Mouse (Mus musculus): ENCODE results near the gene Usp12. TPM values are rescaled to one million over a fixed set of nuclear protein-coding genes. Genes with fewer than 3 reads are reported as not detected.

Gene Usp12
- total RNA-seq (2022) = 10 to 100 TPM; 14.7 to 18.7 (median 18.0) TPM

DNA sequence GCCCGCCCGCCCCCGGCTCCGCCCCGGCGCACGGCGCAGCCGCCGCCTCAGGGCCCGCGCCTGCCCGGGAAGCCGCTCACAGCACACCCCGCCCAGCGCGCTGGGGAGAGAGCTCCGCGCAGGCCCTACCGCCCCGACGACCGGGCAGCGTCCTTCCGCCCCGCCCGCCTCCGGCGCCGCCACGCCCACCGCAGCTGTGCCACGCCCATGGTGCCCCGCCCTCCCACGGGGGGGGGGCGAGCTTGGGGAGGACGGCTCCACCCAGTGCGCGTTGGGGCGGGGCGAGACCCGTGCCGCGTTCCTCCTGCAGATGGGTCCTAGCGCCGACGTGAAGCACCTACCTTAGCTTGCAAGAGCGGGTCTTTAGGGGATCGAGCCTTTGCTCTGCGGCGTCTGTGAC, at the start of gene Usp12:
Usp12 (minus strand) TSS at position 154 of the 400 bp plus-strand sequence.
- DNase-seq (ENCODE audit: low spot score) = peak; percentile 97

DNA sequence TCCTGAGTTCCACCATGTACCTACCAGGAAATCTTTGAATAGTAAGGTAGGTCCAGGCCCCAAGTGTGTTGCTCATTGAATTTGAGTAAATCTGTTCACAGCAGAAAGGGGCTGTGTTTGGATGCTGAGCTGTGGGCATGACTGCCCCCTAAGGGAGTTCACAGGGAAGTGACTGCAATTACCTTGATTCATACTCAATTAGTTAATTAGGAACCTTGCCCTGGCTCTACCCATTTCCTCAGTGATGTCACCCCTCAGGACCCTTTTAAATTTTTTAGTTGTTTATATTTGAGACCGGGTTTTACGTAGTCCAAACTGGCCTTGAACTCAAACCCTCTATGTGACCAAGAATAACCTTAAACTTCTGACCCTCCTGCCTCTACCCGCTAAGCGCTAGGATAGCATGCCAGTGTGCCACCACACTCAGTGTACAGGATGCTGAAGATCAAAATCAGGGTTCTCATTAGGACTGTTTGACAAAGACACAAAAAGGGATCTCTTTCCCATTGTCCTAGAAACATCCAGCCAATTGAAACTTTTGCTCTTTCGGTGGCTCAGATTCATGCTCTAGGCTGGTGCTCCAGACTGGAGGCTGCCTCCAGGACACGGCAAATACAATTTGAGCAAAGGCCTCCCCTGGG, 49.6 kb upstream of the Usp12 start:
- no peak for DNase-seq (ENCODE audit: low spot score)

DNA sequence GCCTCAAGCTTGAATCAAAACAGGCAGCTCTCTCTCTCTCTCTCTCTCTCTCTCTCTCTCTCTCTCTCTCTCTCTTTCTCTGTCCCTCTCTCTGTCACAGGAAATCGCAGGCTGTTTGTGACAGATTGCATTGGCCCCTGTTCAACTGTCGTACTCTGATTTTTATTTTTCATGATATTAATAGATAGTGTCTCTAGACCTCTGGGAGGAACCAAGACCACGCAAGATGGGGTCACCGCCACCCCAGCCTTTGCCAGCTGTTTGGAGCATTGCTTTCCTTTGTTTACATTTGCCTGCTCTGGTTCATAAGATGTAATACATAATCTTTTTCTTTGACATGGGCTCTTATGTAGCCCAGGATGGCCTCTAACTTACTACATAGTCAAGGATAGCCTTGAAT, 47.2 kb upstream of the Usp12 start:
- no peak for DNase-seq (ENCODE audit: low spot score)

DNA sequence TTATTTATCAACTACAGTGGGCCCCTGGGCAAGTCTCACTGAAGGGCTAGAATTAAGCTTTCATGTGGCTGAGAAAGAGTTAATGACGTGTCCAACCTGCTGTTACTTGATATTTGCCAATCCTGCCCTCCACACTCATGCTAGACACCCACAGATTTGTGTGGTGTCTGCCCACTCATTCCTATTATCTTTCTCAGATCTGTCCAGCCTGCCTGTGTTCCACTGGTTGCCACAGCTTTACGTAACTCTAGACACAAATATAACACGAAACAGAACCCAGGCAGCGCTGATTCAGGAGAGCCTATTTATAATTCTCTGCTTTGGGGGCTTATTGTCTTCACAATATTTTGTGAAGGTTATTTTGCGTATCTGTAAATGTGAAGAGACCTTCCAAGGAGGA, 46.5 kb upstream of the Usp12 start:
- no peak for DNase-seq (ENCODE audit: low spot score)

DNA sequence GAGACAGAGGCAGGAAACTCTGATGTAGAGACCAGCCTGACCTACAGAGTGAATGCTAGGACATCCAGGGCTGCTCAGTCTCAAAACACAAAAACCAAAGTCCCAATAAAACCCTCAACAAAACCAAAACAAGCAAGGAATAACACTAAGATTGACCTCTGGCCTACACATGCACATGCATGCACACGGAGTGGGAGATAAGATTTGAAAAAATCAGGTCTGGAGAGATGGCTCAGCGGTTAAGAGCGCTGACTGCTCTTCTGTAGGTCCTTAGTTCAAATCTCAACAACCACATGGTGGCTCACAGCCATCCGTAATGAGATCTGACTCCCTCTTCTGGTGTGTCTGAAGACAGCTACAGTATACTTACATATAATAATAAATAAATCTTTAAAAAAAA, 45.6 kb upstream of the Usp12 start:
- DNase-seq (ENCODE audit: low spot score) = no peak

DNA sequence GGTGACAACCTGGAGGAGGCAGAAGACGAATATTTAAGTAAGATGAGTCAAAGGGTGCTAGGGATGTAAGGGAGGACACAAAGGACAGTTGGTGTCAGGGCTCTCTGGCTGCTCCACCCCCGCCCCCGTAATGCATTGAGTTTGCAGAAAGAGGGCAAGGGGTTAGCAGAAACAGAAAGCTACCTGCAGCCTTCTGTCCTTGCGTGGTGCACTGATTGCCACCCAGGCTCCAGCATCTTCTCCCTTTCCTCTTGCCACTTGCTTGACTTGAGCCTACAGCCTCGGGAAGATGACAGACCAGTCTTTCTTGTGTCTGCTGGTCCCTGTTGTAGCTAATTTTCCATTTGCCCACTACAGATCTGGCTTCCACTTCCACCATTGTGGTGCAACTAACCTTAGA, 45.0 kb upstream of the Usp12 start:
- DNase-seq (ENCODE audit: low spot score) = no peak

DNA sequence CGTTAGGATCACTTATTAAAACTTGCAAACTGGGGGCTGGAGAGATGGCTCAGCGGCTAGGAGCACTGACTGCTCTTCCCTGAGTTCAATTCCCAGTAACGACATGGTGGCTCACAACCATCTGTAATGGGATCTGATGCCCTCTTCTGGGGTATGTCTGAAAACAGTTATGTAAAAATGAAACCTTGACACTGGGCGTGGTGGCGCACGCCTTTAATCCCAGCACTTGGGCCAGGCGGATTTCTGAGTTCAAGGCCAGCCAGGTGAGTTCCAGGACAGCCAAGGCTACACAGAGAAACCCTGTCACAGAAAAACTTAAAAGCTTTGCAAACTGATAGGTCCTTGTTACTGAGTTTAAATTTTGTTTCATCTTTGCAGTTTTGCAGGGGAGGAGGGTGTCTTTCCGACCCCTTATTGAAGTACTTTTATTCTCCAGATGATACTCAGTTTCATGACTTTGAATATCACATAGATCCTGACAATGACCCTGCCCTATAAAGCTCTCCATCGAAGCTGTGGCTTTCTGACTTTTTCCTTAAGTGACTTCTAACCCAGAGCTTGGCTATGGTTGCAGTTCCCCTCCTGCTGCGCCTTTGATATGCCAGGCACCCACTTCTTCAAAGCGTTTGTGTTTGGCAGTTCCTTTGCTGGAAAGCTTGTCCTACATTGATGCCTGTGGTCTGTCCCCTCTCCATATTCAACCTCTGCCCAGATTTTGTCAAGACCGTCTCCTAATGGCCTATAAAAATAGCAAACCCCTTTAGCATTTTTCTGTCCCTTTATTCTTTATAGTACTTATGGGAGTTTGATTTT, 44.2 kb upstream of the Usp12 start:
- no peak for DNase-seq (ENCODE audit: low spot score)

DNA sequence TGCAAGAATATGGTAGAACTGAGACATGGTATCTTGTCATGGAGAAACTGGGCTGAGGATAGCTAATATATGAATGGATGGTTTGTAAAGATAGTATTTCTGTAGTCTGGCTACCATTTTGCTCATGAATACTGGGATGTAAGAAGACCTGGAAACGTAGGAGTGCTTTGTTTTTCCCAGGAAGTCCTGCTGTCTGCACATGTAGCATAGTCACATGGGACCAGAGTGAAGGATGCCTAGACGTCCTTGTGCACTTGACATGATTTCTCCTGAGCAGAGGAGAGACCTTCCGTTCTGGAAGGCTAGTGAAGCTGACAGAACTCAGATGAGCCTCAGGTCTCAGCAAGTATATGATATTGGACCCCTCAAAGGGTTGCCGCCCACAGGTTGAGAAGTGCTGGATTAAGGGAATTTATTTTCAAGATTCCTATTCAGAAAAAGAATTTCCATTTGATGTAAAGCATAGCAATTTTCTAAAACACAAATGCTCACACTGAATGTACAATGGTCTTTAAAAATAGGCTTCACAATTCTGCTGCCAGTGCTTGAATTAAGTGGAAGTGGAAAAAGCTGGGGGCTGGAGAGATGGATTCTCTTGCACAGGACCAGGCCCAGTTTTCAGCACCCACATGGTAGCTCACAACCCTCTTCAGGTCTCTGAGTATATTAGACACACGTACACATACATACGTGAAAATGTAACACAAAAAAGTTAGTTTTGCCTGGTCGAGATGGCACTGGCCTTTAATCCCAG, 43.3 kb upstream of the Usp12 start:
- no peak for DNase-seq (ENCODE audit: low spot score)

DNA sequence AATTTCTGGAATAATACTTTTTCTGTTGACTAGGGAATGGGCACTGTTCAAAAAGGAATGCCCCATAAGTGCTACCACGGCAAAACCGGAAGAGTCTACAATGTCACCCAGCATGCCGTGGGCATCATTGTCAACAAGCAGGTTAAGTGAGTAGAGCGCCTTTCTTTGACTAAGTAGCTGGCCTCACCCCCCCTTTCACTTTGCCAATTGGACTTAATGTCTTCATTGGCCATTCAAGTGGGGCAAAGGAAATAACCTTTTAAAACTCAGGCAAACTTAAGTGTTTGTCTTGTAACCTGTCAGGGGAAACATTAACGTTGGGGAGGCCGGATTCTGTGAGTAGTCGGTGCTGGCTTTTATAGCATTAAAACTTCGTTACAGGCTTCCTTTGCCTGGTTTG, 40.2 kb upstream of the Usp12 start:
- no peak for DNase-seq (ENCODE audit: low spot score)

DNA sequence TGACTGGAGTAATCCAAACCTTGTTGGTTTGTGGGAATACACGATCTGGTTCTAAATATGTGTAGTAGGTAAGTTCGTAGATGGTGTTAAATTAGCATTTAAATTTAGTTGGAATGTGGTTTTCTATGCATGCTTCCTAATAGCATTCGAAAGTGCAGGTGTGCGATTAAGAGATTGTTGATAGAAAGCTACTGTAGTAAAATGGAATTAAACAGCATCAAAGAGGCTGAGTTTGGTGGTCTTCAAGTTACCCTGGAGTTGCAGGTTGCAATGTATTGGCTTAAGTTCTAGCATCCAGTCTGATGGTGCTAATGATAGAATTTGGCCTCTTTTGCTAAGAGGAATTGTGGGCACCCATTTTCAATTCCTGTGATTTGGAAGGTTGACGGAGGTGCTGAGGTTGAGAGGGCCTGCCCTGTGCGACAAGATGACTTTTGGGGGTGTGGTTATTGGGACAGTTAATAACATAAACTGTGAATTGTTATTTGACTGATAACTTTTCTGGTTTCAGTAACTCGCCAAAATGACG, 38.9 kb upstream of the Usp12 start:
- no peak for DNase-seq (ENCODE audit: low spot score)

DNA sequence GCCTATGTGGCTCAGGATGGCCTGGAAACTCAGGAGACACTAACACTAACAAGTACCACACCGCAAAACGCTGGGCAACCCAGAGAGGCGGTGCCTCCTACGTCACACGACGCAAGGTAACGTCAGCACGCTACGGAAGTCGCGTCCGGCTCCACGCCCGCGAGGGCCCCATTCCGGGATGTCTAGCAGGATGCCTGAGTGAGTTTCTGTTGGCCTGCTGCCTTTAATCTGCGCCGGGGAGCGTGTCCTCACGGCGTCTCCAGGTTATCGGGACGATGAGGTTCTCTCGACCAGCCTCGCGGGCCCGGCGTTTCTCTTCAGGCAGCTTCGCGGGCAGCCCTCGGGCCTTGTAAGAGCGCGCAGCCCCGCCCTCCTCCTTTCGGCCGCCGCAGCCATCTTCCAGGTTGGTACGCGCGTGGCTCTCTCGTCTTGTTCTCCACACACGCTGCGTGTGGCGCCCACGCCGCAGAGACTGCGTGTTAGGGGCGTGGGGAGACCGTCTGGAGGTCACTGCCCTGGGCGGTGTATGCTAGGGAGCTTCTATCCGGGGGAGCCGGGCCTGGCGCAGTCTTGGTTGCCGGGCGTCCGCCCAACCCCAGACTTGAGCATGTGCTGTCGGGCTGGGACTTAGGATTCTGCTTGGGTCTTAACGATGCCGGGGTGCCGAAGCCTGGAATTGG, 38.1 kb upstream of the Usp12 start, which contains the start of gene Rpl21:
Rpl21 (plus strand) TSS at position 122 of the 680 bp plus-strand sequence.
- DNase-seq (ENCODE audit: low spot score) = peak; percentile 94

DNA sequence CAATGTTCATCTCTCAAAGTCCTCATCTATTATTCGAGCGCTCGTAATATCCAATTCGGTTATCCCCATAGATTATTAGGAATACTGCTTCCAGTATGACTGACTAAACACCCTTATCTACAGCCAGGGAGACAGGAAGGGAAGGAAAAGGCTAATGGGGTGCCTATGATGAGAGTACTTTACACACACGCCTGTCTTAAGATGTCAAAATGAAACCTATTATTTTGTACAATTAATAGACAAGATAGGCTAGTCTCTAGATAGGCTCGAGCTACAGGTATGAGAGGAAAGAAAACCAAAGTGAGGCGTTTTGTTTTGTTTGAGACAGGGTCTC, 37.6 kb upstream of the Usp12 start:
- no peak for DNase-seq (ENCODE audit: low spot score)

DNA sequence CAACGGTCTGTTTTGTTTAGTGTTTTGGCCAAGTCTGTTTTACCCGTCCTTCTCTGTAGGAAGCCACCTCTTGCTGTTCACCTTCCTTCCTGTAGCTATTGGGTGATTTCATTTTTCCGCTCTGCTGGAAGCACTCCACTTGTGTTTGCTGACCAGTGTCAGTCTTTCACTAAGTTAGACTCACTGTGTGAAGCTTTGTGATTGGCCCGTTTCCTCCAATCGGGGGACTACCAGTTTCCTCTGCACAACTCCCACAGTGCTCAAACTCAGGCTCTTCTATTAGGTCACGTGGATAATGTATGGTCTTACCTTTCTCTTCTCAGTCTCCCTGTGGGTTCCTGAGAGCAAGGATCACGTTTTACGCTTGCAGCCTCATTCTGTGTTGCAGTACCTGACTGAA, 34.7 kb upstream of the Usp12 start:
- no peak for DNase-seq (ENCODE audit: low spot score)

DNA sequence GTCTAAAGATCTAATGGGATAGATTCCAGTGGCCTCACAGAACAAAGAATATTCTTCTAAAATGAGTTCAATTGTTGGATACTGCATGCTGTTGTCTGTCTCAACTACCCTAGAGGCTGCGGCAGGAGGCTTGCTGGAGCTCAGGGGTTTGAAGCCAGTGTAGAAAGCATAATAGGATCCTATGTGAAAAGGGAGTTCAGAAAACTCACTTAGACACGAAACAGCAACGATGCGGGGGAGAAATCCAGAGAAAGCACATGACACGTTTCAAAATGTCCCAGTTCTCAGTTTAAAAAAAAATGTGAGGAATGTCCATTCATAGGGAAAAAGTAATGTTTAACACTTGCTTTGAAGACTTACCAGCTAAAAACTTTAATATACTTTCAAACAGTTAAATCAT, 28.2 kb upstream of the Usp12 start:
- no peak for DNase-seq (ENCODE audit: low spot score)

DNA sequence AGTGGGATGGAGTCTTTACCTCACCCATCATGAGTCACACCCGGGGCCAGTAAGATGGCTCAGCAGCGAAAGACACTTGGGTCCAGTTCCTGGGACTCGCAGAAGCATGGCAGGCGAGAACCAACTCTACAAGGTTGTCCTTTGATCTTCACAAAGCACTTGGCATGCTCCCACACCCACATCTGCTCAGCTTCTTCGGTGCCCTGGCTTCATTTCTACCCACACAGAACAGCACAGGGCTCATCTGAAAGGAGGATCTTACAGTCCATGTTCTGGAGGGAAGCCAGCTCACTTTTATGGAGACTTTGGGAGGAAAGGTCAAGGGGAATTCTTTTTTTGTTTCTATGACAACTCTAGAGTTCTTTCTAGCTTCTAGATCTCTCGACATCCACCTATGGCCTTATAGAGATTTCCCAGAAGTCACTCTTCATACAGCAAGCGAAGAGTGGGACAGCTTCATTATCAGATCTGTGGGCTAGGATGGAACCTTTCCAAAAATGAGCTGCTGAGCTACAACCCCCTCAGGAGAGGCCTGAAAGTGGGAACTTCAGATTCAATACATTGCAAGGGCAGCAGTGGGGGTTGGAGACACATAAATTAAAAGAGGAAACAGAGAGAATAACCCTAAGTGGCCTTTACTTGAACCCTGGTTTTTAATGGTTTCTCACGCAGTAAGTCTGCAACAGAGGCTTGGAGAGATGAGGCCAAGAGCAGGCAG, 24.3 kb upstream of the Usp12 start:
- no peak for DNase-seq (ENCODE audit: low spot score)

DNA sequence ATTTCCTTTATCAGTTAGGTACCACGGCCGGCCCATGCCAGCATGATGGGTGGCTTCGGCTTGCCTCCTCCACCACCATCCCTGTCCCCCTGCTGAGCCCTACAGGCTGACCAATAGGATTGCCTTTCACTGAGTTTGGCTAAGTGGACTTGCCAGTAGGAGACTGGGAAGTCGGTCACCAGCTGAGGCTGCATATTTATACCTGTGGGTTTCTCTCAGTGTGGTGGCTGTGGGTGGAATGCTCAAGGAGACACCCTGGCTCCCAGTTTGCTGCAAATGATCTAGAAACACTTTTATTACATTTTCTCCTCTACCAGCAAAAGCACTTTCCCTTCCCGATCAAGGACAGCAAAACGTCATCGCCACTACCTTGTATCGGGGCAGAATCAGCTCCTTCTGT, 22.8 kb upstream of the Usp12 start:
- DNase-seq (ENCODE audit: low spot score) = no peak

DNA sequence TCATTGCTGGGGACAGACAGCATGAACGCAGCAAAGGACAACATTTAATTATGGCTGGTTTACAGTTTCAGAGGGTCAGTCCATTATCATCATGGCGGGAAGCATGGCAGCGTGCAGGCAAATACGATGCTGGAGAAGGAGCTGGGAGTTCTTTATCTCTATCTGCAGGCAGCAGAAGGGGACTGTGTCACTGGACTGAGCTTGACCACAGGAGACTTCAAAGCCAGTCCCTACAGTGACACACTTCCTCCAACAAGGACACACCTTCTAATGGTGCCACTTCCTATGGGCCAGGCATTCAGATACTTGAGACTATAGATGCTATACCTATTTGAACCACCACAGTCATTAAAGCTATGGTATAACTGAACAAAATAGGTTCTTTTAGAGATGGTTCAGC, 20.6 kb upstream of the Usp12 start:
- no peak for DNase-seq (ENCODE audit: low spot score)

DNA sequence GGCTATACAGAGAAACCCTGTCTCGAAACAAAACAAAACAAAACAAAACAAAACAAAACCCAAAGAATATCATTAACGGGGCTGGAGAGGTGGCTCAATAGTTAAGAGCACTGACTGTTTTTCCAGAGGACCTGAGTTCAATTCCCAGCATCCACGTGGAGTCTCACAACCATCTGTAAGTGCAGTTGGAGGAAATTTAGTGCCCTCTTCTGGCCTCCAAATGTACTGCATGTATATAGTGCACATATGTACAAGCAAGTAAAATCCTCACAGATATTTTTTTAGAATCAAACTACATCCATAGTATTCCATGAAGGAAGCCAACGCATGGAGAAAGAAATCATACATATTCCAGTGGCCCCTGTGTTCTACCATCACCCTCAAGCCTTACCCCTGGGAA, 18.6 kb upstream of the Usp12 start:
- DNase-seq (ENCODE audit: low spot score) = no peak

DNA sequence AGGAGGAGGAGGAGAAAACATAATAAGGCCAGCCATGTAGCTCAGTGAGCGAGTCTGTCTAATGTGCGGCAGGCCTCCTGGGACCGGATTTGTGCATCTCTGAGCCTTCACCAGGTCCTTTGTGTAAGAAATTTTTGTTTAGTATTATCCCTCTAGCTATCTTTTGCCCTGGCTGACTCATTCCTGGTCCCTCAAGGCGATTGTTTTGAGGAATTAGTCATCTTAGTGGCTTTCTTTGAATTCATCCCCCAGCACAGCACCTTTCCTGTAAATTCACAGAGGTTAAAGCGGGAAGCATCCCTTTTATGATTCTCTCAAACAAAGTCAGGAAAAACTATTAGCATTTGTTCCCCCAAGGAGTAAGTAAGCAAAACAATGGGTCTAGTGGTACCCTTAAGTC, 18.1 kb upstream of the Usp12 start:
- no peak for DNase-seq (ENCODE audit: low spot score)

DNA sequence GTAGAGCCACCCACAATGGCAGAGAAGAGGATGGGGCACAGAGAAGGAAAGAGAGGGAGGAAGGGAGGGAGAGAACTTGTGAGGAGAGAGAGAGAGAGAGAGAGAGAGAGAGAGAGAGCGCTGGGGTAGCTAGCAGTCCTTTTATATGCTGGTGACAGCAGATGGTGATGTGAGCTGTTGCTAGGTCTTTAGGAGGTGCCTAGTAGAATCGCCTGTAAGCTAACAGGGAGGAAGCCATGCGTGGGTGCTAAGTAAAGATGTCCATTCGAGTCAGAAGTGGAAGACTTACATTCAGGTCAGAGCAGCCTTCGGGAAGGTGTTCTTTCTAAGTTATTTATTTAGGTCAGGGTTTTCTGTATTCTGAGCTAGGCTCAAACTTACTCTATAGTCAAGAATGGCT, 15.1 kb upstream of the Usp12 start:
- no peak for DNase-seq (ENCODE audit: low spot score)

DNA sequence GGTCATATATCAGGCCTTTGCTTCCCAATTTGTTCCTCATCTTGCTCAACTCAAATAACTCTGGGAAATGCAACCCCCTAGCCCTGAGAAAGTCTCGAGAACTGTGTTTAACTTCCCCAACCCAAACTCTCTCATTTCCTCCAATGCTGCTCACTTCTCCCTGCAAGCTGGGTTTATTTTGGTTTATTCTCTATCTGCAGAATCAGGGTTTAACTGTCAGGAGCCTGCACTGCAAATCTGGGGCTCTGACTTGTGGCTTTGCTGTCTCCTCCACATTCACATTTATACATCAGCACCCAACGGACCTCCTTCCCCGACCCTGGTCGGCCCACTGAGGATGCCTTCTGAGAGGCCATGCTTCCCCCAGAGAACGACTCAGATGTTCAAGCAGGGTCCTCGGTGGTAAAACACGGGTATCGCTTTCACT, 11.2 kb upstream of the Usp12 start:
- no peak for DNase-seq (ENCODE audit: low spot score)

All from heart, adult 8-10 months (tissue).